Mouse (Mus musculus) intestine, postnatal 0 days (tissue): Measurements from ENCODE around the gene Scamp5. TPM values are rescaled to one million over a fixed set of nuclear protein-coding genes. Genes with fewer than 3 reads are reported as not detected.
A peak's percentile ranks its signal among the peaks of the same experiment; 100 is the strongest.

ENCODE experiments used
- ATAC-seq: fragments of 200-750 bp; cut with Nextera tagmentation; 2 replicates; pipeline ENCODE4 v1.8.0; 2017; ENCODE audit warnings: mild to moderate bottlenecking, moderate TSS enrichment, moderate library complexity
- H3K27ac ChIP-seq: fragments of 300-500 bp; sonication (generic); 2 replicates; pipeline ENCODE4 v1.5.1; 2014; ENCODE audit warnings: mild to moderate bottlenecking, low read depth, low read length, moderate library complexity
- H3K27me3 ChIP-seq: fragments of 300-500 bp; sonication (generic); replicated peaks from 2 replicates; pipeline ENCODE4 v1.6.1; 2014; ENCODE audit warnings: low read length, mixed read lengths; ENCODE audit not compliant: control insufficient read depth, insufficient read depth
- H3K36me3 ChIP-seq: fragments of 300-500 bp; sonication (generic); 2 replicates; pipeline ENCODE4 v1.6.1; 2014; ENCODE audit warnings: mild to moderate bottlenecking, moderate library complexity; ENCODE audit not compliant: control insufficient read depth, insufficient read depth
- H3K4me1 ChIP-seq: fragments of 300-500 bp; sonication (generic); replicated peaks from 2 replicates; pipeline ENCODE4 v1.6.1; 2014; ENCODE audit warnings: antibody characterized with exemption, low read length, mixed read lengths; ENCODE audit not compliant: control insufficient read depth, insufficient read depth
- H3K4me2 ChIP-seq: fragments of 300-500 bp; sonication (generic); replicated peaks from 2 replicates; pipeline ENCODE4 v1.6.1; 2014; ENCODE audit warnings: low read depth, mild to moderate bottlenecking, moderate library complexity
- H3K4me3 ChIP-seq: fragments of 300-500 bp; sonication (generic); 2 replicates; pipeline ENCODE4 v1.5.1; 2014; ENCODE audit warnings: low read depth, low read length
- H3K9ac ChIP-seq: fragments of 300-500 bp; sonication (generic); 2 replicates; pipeline ENCODE4 v1.6.1; 2014; ENCODE audit warnings: mild to moderate bottlenecking, low read depth, low read length
- H3K9me3 ChIP-seq: fragments of 300-500 bp; sonication (generic); 2 replicates; pipeline ENCODE4 v1.6.1; 2016; ENCODE audit warnings: mixed run types; ENCODE audit not compliant: control insufficient read depth
- CTCF ChIP-seq: sonication (generic); IDR thresholded peaks from 2 replicates; pipeline ENCODE4 v1.5.1; 2016; ENCODE audit warnings: low read depth, mild to moderate bottlenecking, control low read depth, antibody characterized with exemption, moderate library complexity
- WGBS: fragments of 180-500 bp; shearing (Covaris S2); extraction: QIAGEN DNeasy Blood & Tissue Kit; methylation state at CpG from one replicate; pipeline ENCODE4 v1.1.7; 2014; 5-methylcytosine and 5-hydroxymethylcytosine counted together
- polyA plus RNA-seq: library from polyadenylated mRNA; unstranded; fragments of >200 nt; fragmentation: Nextera tagmentation; extraction: Ambion mirVana; gene quantifications from 2 replicates; pipeline ENCODE4 v1.2.1, GENCODE M21; 2015

Scamp5 gene
- polyA plus RNA-seq, 1 experiment from 2014 or later: 15.9 TPM

GRCm38 (mm10) chr9:57425116-57425515 lies 42.7 kb downstream of the Scamp5 start:
- no peak for TF ChIP-seq CTCF
- no peak overlapping the region for H3K4me2 ChIP-seq
- H3K27me3 ChIP-seq: no peaks in the 10 kb centered on the region
- peaks cover 24% of the 10 kb centered on the region for H3K4me1 ChIP-seq
- H3K36me3 ChIP-seq: 0 out of 2 replicates have a peak, but pooled peaks cover 3% of the 10 kb centered on the region
- no peak overlapping the region for H3K4me3 ChIP-seq
- no peak for ATAC-seq
- no peaks in the 10 kb centered on the region for H3K9me3 ChIP-seq
- H3K9ac ChIP-seq: no peak overlapping the region
- 67% methylated on average over 3 of the region's 3 CpGs for WGBS
- H3K27ac ChIP-seq: no peak overlapping the region; the same call in 1 of the 2 replicates

- TF ChIP-seq CTCF: no peak
These were observed 43.8 kb downstream of the Scamp5 start for GRCm38 (mm10) chr9:57424066-57424465.

GRCm38 (mm10) chr9:57421688-57422111 lies 46.2 kb downstream of the Scamp5 start:
- no peak overlapping the region for H3K9ac ChIP-seq
- H3K27ac ChIP-seq: peak overlapping the region; percentile 85
- H3K36me3 ChIP-seq: no peaks in the 10 kb centered on the region; the same call in 1 of the 2 replicates
- ATAC-seq: peak; percentile 17; the same call in 1 of the 2 replicates
- H3K4me1 ChIP-seq: peaks cover 20% of the 10 kb centered on the region
- no peak for TF ChIP-seq CTCF
- no peaks in the 10 kb centered on the region for H3K27me3 ChIP-seq
- H3K9me3 ChIP-seq: no peaks in the 10 kb centered on the region
- no peak overlapping the region for H3K4me2 ChIP-seq
- WGBS: 34% methylated on average over 5 of the region's 5 CpGs
- H3K4me3 ChIP-seq: no peak overlapping the region

More at GRCm38 (mm10) chr9:57424066-57424465, 43.8 kb downstream of the Scamp5 start:
- 73% methylated on average over 6 of the region's 6 CpGs for WGBS
- Histone ChIP-seq H3K36me3 (0 out of 2 replicates have a peak, but pooled peaks cover 3% of the 10 kb centered on the region), H3K4me1 (peaks cover 30% of the 10 kb centered on the region), H3K9me3 (no peaks in the 10 kb centered on the region), H3K27me3 (no peaks in the 10 kb centered on the region), H3K27ac (no peak overlapping the region), H3K9ac (no peak overlapping the region), H3K4me3 (no peak overlapping the region), H3K4me2 (no peak overlapping the region)
- no peak for ATAC-seq

GRCm38 (mm10) chr9:57421121-57421571 lies 46.7 kb downstream of the Scamp5 start:
- H3K4me3 ChIP-seq: no peak overlapping the region
- no peaks in the 10 kb centered on the region for H3K9me3 ChIP-seq
- peak; percentile 94 for ATAC-seq
- H3K4me1 ChIP-seq: peaks cover 20% of the 10 kb centered on the region
- no peaks in the 10 kb centered on the region; the same call in 1 of the 2 replicates for H3K36me3 ChIP-seq
- TF ChIP-seq CTCF: no peak
- H3K27ac ChIP-seq: peak overlapping the region; percentile 85
- no peak overlapping the region for H3K9ac ChIP-seq
- H3K27me3 ChIP-seq: no peaks in the 10 kb centered on the region
- H3K4me2 ChIP-seq: peak overlapping the region; percentile 4
- WGBS: 16% methylated on average over 9 of the region's 9 CpGs

- H3K4me2 ChIP-seq: peak overlapping the region; percentile 4
- H3K4me3 ChIP-seq: no peak overlapping the region
- peak; percentile 43 for TF ChIP-seq CTCF
- H3K9me3 ChIP-seq: no peaks in the 10 kb centered on the region
- H3K4me1 ChIP-seq: peaks cover 20% of the 10 kb centered on the region
- WGBS: 20% methylated on average over 20 of the region's 20 CpGs
- no peaks in the 10 kb centered on the region for H3K27me3 ChIP-seq
- H3K9ac ChIP-seq: no peak overlapping the region
- peak overlapping the region; percentile 85 for H3K27ac ChIP-seq
- no peaks in the 10 kb centered on the region; the same call in 1 of the 2 replicates for H3K36me3 ChIP-seq
- ATAC-seq: peak; percentile 86
These were observed 47.3 kb downstream of the Scamp5 start for GRCm38 (mm10) chr9:57420321-57421120.

- no peaks in the 10 kb centered on the region for H3K27me3 ChIP-seq
- ATAC-seq: no peak
- peaks cover 4% of the 10 kb centered on the region; the same call in 1 of the 2 replicates for H3K36me3 ChIP-seq
- H3K9me3 ChIP-seq: no peaks in the 10 kb centered on the region
- 84% methylated on average over 16 of the region's 16 CpGs for WGBS
- no peak for TF ChIP-seq CTCF
- H3K4me1 ChIP-seq: peaks cover 20% of the 10 kb centered on the region
- peak overlapping the region; percentile 85 for H3K27ac ChIP-seq
- H3K4me3 ChIP-seq: no peak overlapping the region
- H3K4me2 ChIP-seq: no peak overlapping the region
- 0 out of 2 replicates have a peak overlapping the region, but pooled peaks have one; percentile 11 for H3K9ac ChIP-seq
These were observed 48.2 kb downstream of the Scamp5 start for GRCm38 (mm10) chr9:57419521-57420267.
